Mouse (Mus musculus) cortical plate, adult 2 months (tissue): ENCODE results near the gene Fam83e. TPM values are rescaled to one million over a fixed set of nuclear protein-coding genes. Genes with fewer than 3 reads are reported as not detected.

Source experiments
- H3K27ac ChIP-seq: fragments of 200-500 bp; 2 replicates; pipeline ENCODE4 v1.5.1; 2012; ENCODE audit warnings: low read length, control low read depth, inconsistent platforms; ENCODE audit not compliant: insufficient read depth
- H3K4me1 ChIP-seq: fragments of 200-500 bp; 2 replicates; pipeline ENCODE4 v1.6.1; 2011; ENCODE audit warnings: low read length; ENCODE audit not compliant: control insufficient read depth, insufficient read depth
- H3K4me3 ChIP-seq: fragments of 200-500 bp; 2 replicates; pipeline ENCODE4 v1.5.1; 2011; ENCODE audit warnings: mild to moderate bottlenecking, low read length, control low read depth; ENCODE audit not compliant: insufficient read depth
- CTCF ChIP-seq: fragments of 200-500 bp; IDR thresholded peaks from 2 replicates; pipeline ENCODE4 v1.5.1; 2011; ENCODE audit warnings: mild to moderate bottlenecking, control low read depth, low read length; ENCODE audit not compliant: insufficient read depth; ENCODE audit errors: extremely low read depth
- POLR2A ChIP-seq: fragments of 200-500 bp; IDR thresholded peaks from 2 replicates; pipeline ENCODE4 v1.6.1; 2011; ENCODE audit warnings: mild to moderate bottlenecking, low read length, control low read depth; ENCODE audit not compliant: insufficient read depth; ENCODE audit errors: extremely low read depth
- polyA plus RNA-seq: library from polyadenylated mRNA; depleted of rRNA; stranded (reverse); fragments of >200 nt; gene quantifications from 2 replicates; pipeline ENCODE4 v1.2.3, GENCODE M21; 2012

Gene Fam83e
- polyA plus RNA-seq, 1 experiment = 0.19 TPM

- no peak overlapping the region for H3K4me3 ChIP-seq
- H3K4me1 ChIP-seq = no peaks in the 10 kb centered on the region
- no peak for TF ChIP-seq POLR2A
- TF ChIP-seq CTCF = no peak
- H3K27ac ChIP-seq = no peak overlapping the region
These were observed 6.6 kb downstream of the Fam83e start for GRCm38 (mm10) chr7:45727625-45728024.

- Histone ChIP-seq H3K4me3 (no peak overlapping the region), H3K4me1 (no peaks in the 10 kb centered on the region), H3K27ac (no peak overlapping the region)
- no peak for TF ChIP-seq CTCF
- TF ChIP-seq POLR2A = no peak
These were observed 9.9 kb downstream of the Fam83e start for GRCm38 (mm10) chr7:45730727-45731431.

- H3K4me1 ChIP-seq = no peaks in the 10 kb centered on the region
- no peak overlapping the region for H3K27ac ChIP-seq
- no peak overlapping the region for H3K4me3 ChIP-seq
- TF ChIP-seq CTCF = no peak
These were observed 12.5 kb downstream of the Fam83e start for GRCm38 (mm10) chr7:45733477-45733876.

- Histone ChIP-seq H3K27ac (no peak overlapping the region), H3K4me1 (no peaks in the 10 kb centered on the region), H3K4me3 (no peak overlapping the region)
- TF ChIP-seq POLR2A = no peak
- peak; percentile 86 for TF ChIP-seq CTCF
These were observed 18.3 kb downstream of the Fam83e start for GRCm38 (mm10) chr7:45739162-45739763.

- TF ChIP-seq CTCF (no peak), POLR2A (no peak)
- Histone ChIP-seq H3K4me3 (no peak overlapping the region), H3K27ac (no peak overlapping the region), H3K4me1 (no peaks in the 10 kb centered on the region)
These were observed 18.8 kb downstream of the Fam83e start for GRCm38 (mm10) chr7:45739820-45740219.

- no peaks in the 10 kb centered on the region for H3K4me1 ChIP-seq
- no peak for TF ChIP-seq CTCF
- no peak for TF ChIP-seq POLR2A
- peak overlapping the region; percentile 35 for H3K4me3 ChIP-seq
- H3K27ac ChIP-seq = peak overlapping the region; percentile 18
These were observed 20.3 kb downstream of the Fam83e start for GRCm38 (mm10) chr7:45741308-45741707.

GRCm38 (mm10) chr7:45741777-45742176, 20.8 kb downstream of the Fam83e start:
- Histone ChIP-seq H3K4me3 (peak overlapping the region; percentile 35), H3K4me1 (no peaks in the 10 kb centered on the region), H3K27ac (peak overlapping the region; percentile 18)
- TF ChIP-seq CTCF (no peak), POLR2A (peak; percentile 96)

GRCm38 (mm10) chr7:45742338-45742737, 21.3 kb downstream of the Fam83e start:
- peak overlapping the region; percentile 16; the same call in 1 of the 2 replicates for H3K27ac ChIP-seq
- H3K4me1 ChIP-seq = no peaks in the 10 kb centered on the region
- TF ChIP-seq POLR2A = no peak
- TF ChIP-seq CTCF = peak; percentile 38
- peak overlapping the region; percentile 35 for H3K4me3 ChIP-seq

- TF ChIP-seq CTCF (no peak), POLR2A (no peak)
- H3K4me3 ChIP-seq = no peak overlapping the region
- H3K27ac ChIP-seq = no peak overlapping the region
- 0 out of 2 replicates have a peak, but pooled peaks cover 1% of the 10 kb centered on the region for H3K4me1 ChIP-seq
These were observed 23.4 kb downstream of the Fam83e start for GRCm38 (mm10) chr7:45744387-45744786.

- TF ChIP-seq POLR2A = no peak
- TF ChIP-seq CTCF = 0 out of 2 replicates have a peak, but pooled peaks have one; percentile 32
- Histone ChIP-seq H3K4me1 (peaks cover 4% of the 10 kb centered on the region; the same call in 1 of the 2 replicates), H3K27ac (no peak overlapping the region), H3K4me3 (no peak overlapping the region)
These were observed 25.5 kb downstream of the Fam83e start for GRCm38 (mm10) chr7:45746518-45746917.
